Comparison of ENCODE assay signal across 23 mouse cellular contexts in genomic region chr17:11867334-11868095, GRCm38 (mm10).
DNase-seq lines count a peak whose midpoint lies in the region; ATAC-seq and TF ChIP-seq lines count a peak whose summit lies in the region.
"Had no signal": no experiment of that assay in that cellular context is flagged by ENCODE, and none has a peak within 500 bp of the region (broad histone marks: within the 10 kb centered on the region; RNA-seq: fewer than 3 reads in every experiment).

No protein-coding gene starts in this region.

- H3K27ac ChIP-seq in intestine, embryonic 15.5 days = no peak overlapping the region
- no peak overlapping the region for H3K27ac ChIP-seq in intestine, postnatal 0 days (ENCODE audit: low read depth, low read length)
- H3K27ac ChIP-seq in liver, adult 2 months (replicated peaks; ENCODE audit: insufficient read depth, low read depth, low read length) = no peak overlapping the region
- H3K27ac ChIP-seq in liver, embryonic 12.5 days = no peak overlapping the region
- no peak overlapping the region for H3K27ac ChIP-seq in hindbrain, embryonic 11.5 days (ENCODE audit: low read depth, low read length)
- H3K27ac ChIP-seq: forebrain, embryonic 13.5 days; layer of hippocampus, adult 2 months; left cerebral cortex, adult 2 months; limb, embryonic 13.5 days; liver, embryonic 14.5 days had no signal

- no peak for TF ChIP-seq CTCF in intestine, postnatal 0 days (IDR thresholded peaks at IDR 0.05; ENCODE audit: low read depth)
- no peak for TF ChIP-seq CTCF in liver, adult 2 months (IDR thresholded peaks at IDR 0.05; ENCODE audit: low read depth, low read length)

- no peak overlapping the region for H3K9ac ChIP-seq in intestine, embryonic 15.5 days
- no peak overlapping the region for H3K9ac ChIP-seq in intestine, postnatal 0 days (ENCODE audit: low read depth, low read length)
- no peak overlapping the region for H3K9ac ChIP-seq in liver, adult 2 months (ENCODE audit: low read depth, low read length)
- no peak overlapping the region for H3K9ac ChIP-seq in liver, embryonic 12.5 days
- no peak overlapping the region for H3K9ac ChIP-seq in hindbrain, embryonic 11.5 days (ENCODE audit: low read depth, low read length)
- H3K9ac ChIP-seq: forebrain, embryonic 13.5 days; heart, embryonic 12.5 days; limb, embryonic 13.5 days; liver, embryonic 14.5 days; lung, embryonic 14.5 days had no signal

- no peak overlapping the region for H3K4me2 ChIP-seq in intestine, embryonic 15.5 days (replicated peaks)
- no peak overlapping the region for H3K4me2 ChIP-seq in intestine, postnatal 0 days (replicated peaks; ENCODE audit: low read depth)
- H3K4me2 ChIP-seq in liver, embryonic 12.5 days = no peak overlapping the region
- no peak overlapping the region for H3K4me2 ChIP-seq in hindbrain, embryonic 11.5 days (replicated peaks; ENCODE audit: low read depth, low read length)
- H3K4me2 ChIP-seq: forebrain, embryonic 13.5 days; heart, embryonic 12.5 days; limb, embryonic 13.5 days; lung, embryonic 14.5 days had no signal

- H3K9me3 ChIP-seq in intestine, embryonic 15.5 days = no peaks in the 10 kb centered on the region
- no peaks in the 10 kb centered on the region for H3K9me3 ChIP-seq in intestine, postnatal 0 days (ENCODE audit: control insufficient read depth)
- no peaks in the 10 kb centered on the region for H3K9me3 ChIP-seq in liver, embryonic 12.5 days (replicated peaks)
- H3K9me3 ChIP-seq in hindbrain, embryonic 11.5 days (ENCODE audit: control insufficient read depth, low read length) = no peaks in the 10 kb centered on the region
- H3K9me3 ChIP-seq: forebrain, embryonic 13.5 days; heart, embryonic 12.5 days; limb, embryonic 13.5 days had no signal

- no peaks in the 10 kb centered on the region for H3K79me2 ChIP-seq in liver, adult 2 months (ENCODE audit: control insufficient read depth, insufficient read depth, low read length)

- DNase-seq in liver, adult 2 months (ENCODE audit: extremely low read depth, low read depth, low spot score) = peak; percentile 51
- DNase-seq in ZHBTc4 (ENCODE audit: low read depth, low spot score) = peak; percentile 64
- DNase-seq in hindbrain, embryonic 11.5 days (ENCODE audit: low spot score) = no peak
- DNase-seq: adrenal gland, postnatal 25 days; B cell, adult 2 months; cerebellum, adult 11-12 months; cerebellum, adult 9-11 months; gastrocnemius, postnatal 14 days; lung, embryonic 14.5 days; lung, postnatal 14 days; midbrain, embryonic 14.5 days; thymus, postnatal 4 days had no signal

- no peaks in the 10 kb centered on the region for H3K4me1 ChIP-seq in intestine, embryonic 15.5 days (replicated peaks)
- no peaks in the 10 kb centered on the region for H3K4me1 ChIP-seq in intestine, postnatal 0 days (replicated peaks; ENCODE audit: control insufficient read depth, insufficient read depth, low read length)
- H3K4me1 ChIP-seq in liver, adult 2 months (ENCODE audit: control insufficient read depth, insufficient read depth, low read length) = peaks cover 2% of the 10 kb centered on the region; the same call in 1 of the 2 replicates
- H3K4me1 ChIP-seq in liver, embryonic 12.5 days = no peaks in the 10 kb centered on the region
- no peaks in the 10 kb centered on the region for H3K4me1 ChIP-seq in hindbrain, embryonic 11.5 days (replicated peaks; ENCODE audit: control insufficient read depth, insufficient read depth, low read length)
- H3K4me1 ChIP-seq: forebrain, embryonic 13.5 days; limb, embryonic 13.5 days had no signal

- WGBS in intestine, embryonic 15.5 days = 33% methylated on average over 13 of the region's 13 CpGs
- 31% methylated on average over 13 of the region's 13 CpGs for whole genome bisulfite sequencing in intestine, postnatal 0 days
- 23% methylated on average over 13 of the region's 13 CpGs for WGBS in liver, adult 2 months
- WGBS in liver, embryonic 12.5 days (ENCODE audit: insufficient replicate concordance) = 52% methylated on average over 13 of the region's 13 CpGs
- WGBS in hindbrain, embryonic 11.5 days = 67% methylated on average over 13 of the region's 13 CpGs

- H3K36me3 ChIP-seq in intestine, embryonic 15.5 days = no peaks in the 10 kb centered on the region
- no peaks in the 10 kb centered on the region for H3K36me3 ChIP-seq in intestine, postnatal 0 days (ENCODE audit: control insufficient read depth, insufficient read depth)
- no peaks in the 10 kb centered on the region for H3K36me3 ChIP-seq in liver, adult 2 months (ENCODE audit: control insufficient read depth, insufficient read depth, low read length)
- no peaks in the 10 kb centered on the region for H3K36me3 ChIP-seq in liver, embryonic 12.5 days
- no peaks in the 10 kb centered on the region for H3K36me3 ChIP-seq in hindbrain, embryonic 11.5 days (ENCODE audit: control insufficient read depth, insufficient read depth, low read length)
- H3K36me3 ChIP-seq: heart, embryonic 12.5 days; limb, embryonic 13.5 days had no signal

- peak; percentile 49; the same call in 1 of the 2 replicates for ATAC-seq in intestine, embryonic 15.5 days
- ATAC-seq in intestine, postnatal 0 days = no peak
- no peak for ATAC-seq in liver, embryonic 12.5 days
- ATAC-seq in hindbrain, embryonic 11.5 days (ENCODE audit: low FRiP score) = no peak
- ATAC-seq: forebrain, embryonic 13.5 days; hindbrain, embryonic 16.5 days; Patski had no signal

- H3K4me3 ChIP-seq in intestine, embryonic 15.5 days (replicated peaks) = no peak overlapping the region
- no peak overlapping the region for H3K4me3 ChIP-seq in intestine, postnatal 0 days (ENCODE audit: low read depth, low read length)
- no peak overlapping the region for H3K4me3 ChIP-seq in liver, adult 2 months (ENCODE audit: insufficient read depth, low read depth, low read length)
- no peak overlapping the region for H3K4me3 ChIP-seq in liver, embryonic 12.5 days
- H3K4me3 ChIP-seq in hindbrain, embryonic 11.5 days (ENCODE audit: low read depth, low read length) = no peak overlapping the region
- H3K4me3 ChIP-seq: forebrain, embryonic 13.5 days; heart, embryonic 12.5 days; layer of hippocampus, adult 2 months; left cerebral cortex, adult 2 months; limb, embryonic 13.5 days had no signal

- no peaks in the 10 kb centered on the region for H3K27me3 ChIP-seq in intestine, embryonic 15.5 days (replicated peaks)
- no peaks in the 10 kb centered on the region for H3K27me3 ChIP-seq in intestine, postnatal 0 days (replicated peaks; ENCODE audit: control insufficient read depth, insufficient read depth, low read length)
- no peaks in the 10 kb centered on the region for H3K27me3 ChIP-seq in liver, adult 2 months (ENCODE audit: control insufficient read depth, insufficient read depth, low read length)
- no peaks in the 10 kb centered on the region for H3K27me3 ChIP-seq in liver, embryonic 12.5 days (replicated peaks)
- no peaks in the 10 kb centered on the region for H3K27me3 ChIP-seq in hindbrain, embryonic 11.5 days (ENCODE audit: control insufficient read depth, insufficient read depth, low read length)
- H3K27me3 ChIP-seq: forebrain, embryonic 13.5 days; heart, embryonic 12.5 days; limb, embryonic 13.5 days; Patski had no signal

- no peak for TF ChIP-seq POLR2A in liver, adult 2 months (IDR thresholded peaks at IDR 0.05; ENCODE audit: extremely low read depth, insufficient read depth, low read length)
